13 mouse cellular contexts compared by ENCODE assay signal in the genomic region with DNA sequence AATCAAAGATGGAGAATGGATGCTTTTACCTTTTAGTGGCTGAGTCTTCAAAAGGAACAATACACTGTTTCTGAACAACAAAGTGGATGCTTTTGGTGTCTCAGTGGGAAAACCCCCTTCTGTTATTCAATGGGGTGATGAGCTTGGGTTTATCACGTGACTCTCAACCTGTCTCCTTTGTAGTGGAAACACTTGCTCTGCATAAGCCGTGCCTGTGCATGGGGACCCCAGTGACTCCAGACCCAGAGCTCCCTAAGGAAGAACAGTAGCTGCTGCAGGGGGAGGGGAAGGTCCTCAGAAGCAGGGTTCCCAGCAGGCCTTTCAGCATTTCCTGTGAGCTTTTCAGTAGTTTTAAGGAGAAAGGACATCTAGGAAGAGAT.
DNase-seq lines count a peak whose midpoint lies in the region; ATAC-seq lines count a peak whose summit lies in the region.
"Had no signal": no experiment of that assay in that cellular context is flagged by ENCODE, and none has a peak within 500 bp of the region (broad histone marks: within the 10 kb centered on the region; RNA-seq: fewer than 3 reads in every experiment).

No protein-coding gene starts in this region.

- WGBS in forebrain, embryonic 11.5 days = 19% methylated on average over 2 of the region's 2 CpGs
- WGBS in kidney, embryonic 15.5 days = 26% methylated on average over 2 of the region's 2 CpGs

- no peaks in the 10 kb centered on the region for H3K9me3 ChIP-seq in forebrain, embryonic 11.5 days (ENCODE audit: control insufficient read depth, low read length)
- no peaks in the 10 kb centered on the region for H3K9me3 ChIP-seq in kidney, embryonic 15.5 days (replicated peaks)

- no peak overlapping the region for H3K9ac ChIP-seq in forebrain, embryonic 11.5 days (ENCODE audit: low read length)
- H3K9ac ChIP-seq in kidney, embryonic 15.5 days = no peak overlapping the region

- no peak overlapping the region for H3K27ac ChIP-seq in forebrain, embryonic 11.5 days (ENCODE audit: low read depth, low read length)
- no peak overlapping the region for H3K27ac ChIP-seq in kidney, embryonic 15.5 days
- H3K27ac ChIP-seq: stomach, postnatal 0 days had no signal

- ATAC-seq in CD4-positive, CD25-positive, alpha-beta regulatory T cell, adult 4 months = peak; percentile 97
- ATAC-seq in forebrain, embryonic 11.5 days (replicated peaks; ENCODE audit: low FRiP score) = peak; percentile 61
- ATAC-seq in inflammation-experienced regulatory T-cells, adult 6 months = peak; percentile 95
- ATAC-seq in kidney, embryonic 15.5 days (replicated peaks; ENCODE audit: low FRiP score) = no peak
- ATAC-seq: intestine, embryonic 16.5 days had no signal

- H3K4me1 ChIP-seq in forebrain, embryonic 11.5 days (replicated peaks; ENCODE audit: control insufficient read depth, insufficient read depth, low read length) = peaks cover 6% of the 10 kb centered on the region; the same call in 1 of the 2 replicates
- peaks cover 6% of the 10 kb centered on the region; the same call in 1 of the 2 replicates for H3K4me1 ChIP-seq in kidney, embryonic 15.5 days

- no peak overlapping the region for H3K4me2 ChIP-seq in forebrain, embryonic 11.5 days (ENCODE audit: low read depth, low read length, severe bottlenecking)
- no peak overlapping the region for H3K4me2 ChIP-seq in kidney, embryonic 15.5 days

- peak; percentile 9 for DNase-seq in embryo, embryonic 10.5 days (ENCODE audit: low spot score)
- no peak for DNase-seq in embryo, embryonic 10 days (ENCODE audit: low spot score)
- DNase-seq in forebrain, embryonic 11.5 days (ENCODE audit: low spot score) = no peak
- no peak for DNase-seq in lung, postnatal 4 days
- DNase-seq in right cerebral cortex, postnatal 4 days = no peak
- DNase-seq: cerebellum, postnatal 14 days; lung, postnatal 10 days; right cerebral cortex, postnatal 25 days had no signal

- H3K27me3 ChIP-seq in forebrain, embryonic 11.5 days (ENCODE audit: control insufficient read depth, insufficient read depth, low read length) = no peaks in the 10 kb centered on the region
- H3K27me3 ChIP-seq in kidney, embryonic 15.5 days = no peaks in the 10 kb centered on the region

- H3K4me3 ChIP-seq in forebrain, embryonic 11.5 days (ENCODE audit: low read depth, low read length) = no peak overlapping the region
- no peak overlapping the region for H3K4me3 ChIP-seq in kidney, embryonic 15.5 days (replicated peaks)

- no peaks in the 10 kb centered on the region for H3K36me3 ChIP-seq in forebrain, embryonic 11.5 days (ENCODE audit: control insufficient read depth, insufficient read depth, low read length)
- no peaks in the 10 kb centered on the region for H3K36me3 ChIP-seq in kidney, embryonic 15.5 days
